Mouse (Mus musculus): ENCODE measurements around the gene Kidins220.
A peak's percentile ranks its signal among the peaks of the same experiment; 100 is the strongest.

Kidins220 gene

GRCm38 (mm10) chr12:25027416-25027815, 52.7 kb downstream of the Kidins220 start:
- peak; percentile 72 for DNase-seq (ENCODE audit: low read depth)

DNA sequence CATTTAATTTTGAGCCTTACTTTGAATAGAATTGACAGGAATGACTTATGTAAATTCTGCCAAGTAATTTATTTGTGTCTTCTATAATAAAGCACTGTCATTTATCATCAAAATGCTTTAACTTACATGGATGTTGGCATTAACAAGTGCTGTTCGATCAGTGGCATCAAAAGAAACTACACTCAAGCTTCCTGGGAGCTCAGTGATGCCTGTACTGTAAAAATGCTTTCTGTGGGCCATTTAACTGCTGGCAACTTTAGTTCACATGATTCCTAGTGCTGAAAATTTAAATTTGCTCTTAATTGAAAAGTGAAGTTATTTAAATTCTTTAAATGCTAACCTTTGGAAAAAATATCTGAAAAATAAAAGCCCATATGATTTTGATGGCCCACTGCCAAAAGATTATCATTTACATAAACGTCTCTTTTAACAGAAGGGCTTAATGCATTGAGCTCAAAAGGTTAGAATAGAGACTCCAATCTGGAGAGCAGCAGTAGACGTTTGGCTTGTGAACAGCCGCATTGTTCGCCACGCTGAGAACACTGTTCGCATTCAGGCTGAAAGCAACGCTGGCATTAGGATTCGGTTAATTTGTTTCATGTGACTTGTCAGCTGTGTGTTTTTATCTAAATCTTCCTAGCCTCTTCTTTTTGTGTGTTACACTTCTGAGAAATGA, 59.1 kb downstream of the Kidins220 start:
- no peak for DNase-seq (ENCODE audit: low read depth)

DNA sequence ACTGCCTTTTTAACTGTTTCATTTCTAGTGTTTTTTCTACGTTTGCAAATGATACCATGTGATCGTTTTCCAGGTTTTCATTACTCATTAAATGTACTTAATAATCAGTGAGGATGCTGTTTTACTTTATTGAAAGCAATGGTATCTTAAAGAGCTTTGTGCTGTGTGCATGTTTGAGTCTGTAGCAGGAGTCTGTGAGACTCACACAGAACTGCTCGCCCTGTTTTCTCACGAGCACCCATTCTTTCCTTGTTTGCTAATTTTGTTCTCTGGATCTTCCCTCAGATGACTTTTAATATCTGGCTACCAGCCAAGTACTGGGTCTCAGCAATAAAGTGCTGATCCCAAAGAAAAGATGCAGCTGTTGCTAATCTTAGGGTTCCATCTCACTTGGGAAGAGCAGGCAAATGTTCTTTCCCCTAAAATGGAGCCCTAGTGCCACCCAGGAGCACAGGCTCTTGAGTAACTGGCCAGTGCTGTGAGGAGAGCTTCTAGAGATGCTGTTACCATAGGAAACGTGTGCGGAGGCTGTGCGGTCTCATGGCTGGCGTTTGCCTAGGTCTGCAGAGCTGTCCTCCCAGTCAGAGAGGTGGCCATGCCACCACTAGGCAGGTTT, 59.7 kb downstream of the Kidins220 start:
- no peak for DNase-seq (ENCODE audit: low read depth)

DNA sequence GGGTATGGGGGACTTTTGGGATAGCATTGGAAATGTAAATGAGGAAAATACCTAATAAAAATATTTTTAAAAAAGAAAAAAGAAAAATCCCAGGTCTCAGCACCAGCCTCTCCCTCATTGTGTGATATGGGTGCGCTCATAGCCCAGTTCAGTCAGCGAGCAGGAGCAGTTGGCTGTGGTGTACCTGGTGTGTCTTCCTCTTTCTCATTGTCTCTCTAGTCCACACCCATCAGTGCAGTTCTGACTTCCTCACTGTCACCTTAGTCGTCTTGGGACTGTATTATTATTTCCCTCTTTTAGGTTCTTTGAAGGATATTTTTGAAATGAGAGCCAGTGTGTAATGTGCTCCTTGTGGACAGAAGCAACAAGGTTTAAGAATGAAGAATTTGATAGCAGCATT, 61.3 kb downstream of the Kidins220 start:
- no peak for DNase-seq (ENCODE audit: low read depth)

GRCm38 (mm10) chr12:25037222-25037621, 62.5 kb downstream of the Kidins220 start:
- no peak for DNase-seq (ENCODE audit: low read depth)

DNA sequence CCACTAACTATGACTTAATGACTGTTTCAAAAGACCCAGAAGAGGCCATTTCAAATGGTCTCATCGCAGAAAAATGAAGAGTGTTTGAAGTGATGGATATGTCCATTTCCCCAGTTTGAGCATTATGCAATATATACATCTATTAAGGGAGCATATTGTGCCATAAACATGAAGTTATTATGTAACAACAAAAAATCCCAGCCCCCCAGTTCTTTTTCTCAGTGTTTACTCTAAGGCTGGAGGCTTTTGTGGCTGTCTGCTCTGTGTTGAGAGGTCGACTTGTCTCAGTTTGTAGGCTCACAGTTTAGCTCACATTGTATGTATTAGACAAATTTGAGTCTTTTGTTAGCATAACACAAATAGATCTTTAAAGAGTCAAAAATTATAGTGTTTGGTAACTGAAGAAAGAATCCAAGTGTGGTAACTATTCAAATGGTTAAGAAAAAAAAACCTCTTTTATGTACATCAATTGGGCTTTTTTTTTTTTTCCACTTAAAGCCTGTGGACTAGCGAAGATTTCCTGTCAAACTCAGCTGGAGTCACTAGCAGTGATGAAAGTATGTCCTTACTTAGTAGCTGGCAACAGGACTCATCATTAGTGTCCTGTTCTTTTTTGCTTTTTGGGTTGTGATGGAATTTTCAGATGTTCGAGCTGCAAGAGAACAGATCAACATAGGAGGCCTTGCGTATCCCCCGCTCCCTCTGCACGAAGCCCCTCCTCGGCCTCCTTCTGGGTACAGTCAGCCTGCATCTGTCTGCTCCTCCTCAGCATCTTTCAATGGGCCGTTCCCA, 63.2 kb downstream of the Kidins220 start:
- DNase-seq (ENCODE audit: low read depth): no peak

DNA sequence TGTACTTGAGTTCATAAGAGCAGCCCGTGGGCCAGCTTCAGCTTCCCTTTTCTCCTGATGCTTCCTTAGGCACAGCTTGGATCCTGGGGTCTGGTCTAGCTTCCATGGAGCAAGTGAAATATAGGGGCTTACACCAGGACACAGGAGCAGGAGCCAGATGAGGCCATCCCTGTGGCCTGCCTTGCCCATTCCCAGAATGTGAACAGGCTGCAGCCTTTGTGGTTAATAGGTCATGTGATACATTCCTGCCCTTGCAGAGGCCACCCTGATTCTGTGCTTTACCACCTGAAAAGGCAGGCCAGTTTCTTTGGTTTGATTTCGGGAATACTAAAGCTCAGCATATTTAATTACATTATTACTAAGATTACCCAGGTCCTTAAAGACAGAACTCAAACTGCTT, 69.3 kb downstream of the Kidins220 start:
- no peak for DNase-seq (ENCODE audit: low read depth)

DNA sequence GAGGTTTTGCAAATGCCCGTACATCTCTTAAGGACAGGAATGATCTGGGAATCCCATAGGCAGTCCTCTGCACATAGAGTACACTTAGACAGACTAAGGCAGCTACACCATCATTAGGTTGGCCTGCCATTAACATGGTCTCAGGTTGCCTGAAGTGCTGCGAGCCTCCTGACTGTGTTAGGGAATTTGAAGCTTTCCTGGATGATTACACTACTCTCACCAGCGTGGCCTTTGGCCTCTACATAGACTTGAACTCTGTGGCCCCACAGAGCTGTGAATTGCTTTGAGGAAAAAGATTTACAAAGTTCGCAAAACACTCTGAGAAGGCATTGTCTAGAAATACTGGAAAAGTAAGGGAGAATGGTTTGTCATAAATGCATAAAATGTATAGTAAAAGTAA, 69.9 kb downstream of the Kidins220 start:
- no peak for DNase-seq (ENCODE audit: low read depth)

GRCm38 (mm10) chr12:25049253-25049652, 74.5 kb downstream of the Kidins220 start:
- DNase-seq (ENCODE audit: low read depth): no peak

- DNase-seq (ENCODE audit: low read depth): no peak
Observed at GRCm38 (mm10) chr12:25054511-25054910, 79.8 kb downstream of the Kidins220 start.

GRCm38 (mm10) chr12:25054963-25055362, 80.2 kb downstream of the Kidins220 start:
- DNase-seq (ENCODE audit: low read depth): no peak

DNA sequence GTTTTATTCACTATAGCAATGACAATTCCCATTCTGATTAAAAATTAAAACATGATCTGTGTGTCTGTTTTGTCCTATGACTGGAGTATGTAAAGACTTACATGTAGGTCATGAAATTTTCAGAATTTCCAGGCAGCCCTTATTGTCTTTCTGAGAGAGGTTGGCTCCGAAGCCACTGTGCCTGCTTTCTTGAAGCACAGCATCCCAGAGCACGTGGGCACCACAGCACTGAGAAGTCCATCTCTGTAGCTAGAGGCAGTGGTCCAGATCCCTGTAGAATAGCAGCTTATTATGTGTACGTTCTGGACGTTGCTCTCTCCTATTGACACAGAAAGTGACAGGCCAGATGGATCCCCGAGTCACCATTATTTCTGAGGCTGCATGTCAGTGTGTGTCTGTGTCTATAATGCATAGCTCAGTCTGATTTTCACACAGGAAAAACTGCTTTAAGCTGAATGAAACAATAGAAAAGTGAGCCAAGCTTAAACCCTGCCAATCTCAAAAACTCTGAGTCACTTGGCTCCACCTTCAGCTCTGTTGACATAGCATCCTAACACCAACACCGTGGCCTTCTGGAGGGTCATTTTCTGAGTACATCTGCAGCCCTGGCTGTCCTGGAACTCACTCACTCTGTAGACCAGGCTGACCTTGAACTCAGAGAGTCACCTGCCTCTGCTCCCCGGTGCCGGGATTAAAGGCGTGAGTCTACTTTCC, 84.9 kb downstream of the Kidins220 start:
- DNase-seq (ENCODE audit: low read depth): no peak

GRCm38 (mm10) chr12:25060901-25061300, 86.2 kb downstream of the Kidins220 start:
- DNase-seq (ENCODE audit: low read depth): no peak

- no peak for DNase-seq (ENCODE audit: low read depth)
Observed at GRCm38 (mm10) chr12:25062264-25062663, 87.5 kb downstream of the Kidins220 start.

DNA sequence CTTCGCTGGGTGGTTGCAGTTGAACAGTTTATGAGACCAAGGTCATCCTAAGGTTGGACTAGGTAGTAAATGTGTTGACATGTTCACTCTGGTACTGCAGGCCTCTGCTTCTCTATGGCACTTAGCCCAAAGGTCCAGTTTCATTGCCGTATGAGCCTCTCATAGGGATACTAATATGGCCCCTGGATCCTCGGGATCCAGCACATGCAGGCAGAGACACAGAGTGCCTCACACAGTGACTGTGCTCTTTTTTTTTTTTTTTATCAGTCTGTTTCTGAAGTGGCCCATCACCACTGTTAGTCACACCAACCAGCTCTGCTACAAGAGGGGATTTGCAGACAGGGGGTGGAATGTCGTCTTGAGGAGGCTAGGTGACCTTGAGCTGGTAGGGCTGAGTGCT, 98.6 kb downstream of the Kidins220 start:
- no peak for DNase-seq (ENCODE audit: low read depth)

DNA sequence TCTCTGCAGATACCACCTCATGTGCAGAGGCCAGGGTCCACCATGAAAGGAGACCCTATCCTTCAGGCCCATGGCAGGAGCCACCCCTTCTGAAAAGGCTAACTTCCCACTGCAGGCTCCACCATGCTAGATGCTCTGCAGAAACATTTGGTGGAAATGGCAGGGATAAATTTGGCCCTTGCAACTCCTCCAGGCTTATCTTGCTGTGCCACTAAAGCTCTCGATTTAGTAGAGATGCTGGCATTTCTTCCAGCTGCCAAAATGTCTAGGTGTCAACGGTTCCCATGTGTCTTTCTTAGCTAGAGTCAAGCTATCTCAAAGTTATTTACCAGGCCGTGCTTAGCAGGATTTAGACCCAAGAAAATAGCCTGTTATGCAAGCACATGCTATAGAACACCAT, 99.6 kb downstream of the Kidins220 start:
- no peak for DNase-seq (ENCODE audit: low read depth)

DNA sequence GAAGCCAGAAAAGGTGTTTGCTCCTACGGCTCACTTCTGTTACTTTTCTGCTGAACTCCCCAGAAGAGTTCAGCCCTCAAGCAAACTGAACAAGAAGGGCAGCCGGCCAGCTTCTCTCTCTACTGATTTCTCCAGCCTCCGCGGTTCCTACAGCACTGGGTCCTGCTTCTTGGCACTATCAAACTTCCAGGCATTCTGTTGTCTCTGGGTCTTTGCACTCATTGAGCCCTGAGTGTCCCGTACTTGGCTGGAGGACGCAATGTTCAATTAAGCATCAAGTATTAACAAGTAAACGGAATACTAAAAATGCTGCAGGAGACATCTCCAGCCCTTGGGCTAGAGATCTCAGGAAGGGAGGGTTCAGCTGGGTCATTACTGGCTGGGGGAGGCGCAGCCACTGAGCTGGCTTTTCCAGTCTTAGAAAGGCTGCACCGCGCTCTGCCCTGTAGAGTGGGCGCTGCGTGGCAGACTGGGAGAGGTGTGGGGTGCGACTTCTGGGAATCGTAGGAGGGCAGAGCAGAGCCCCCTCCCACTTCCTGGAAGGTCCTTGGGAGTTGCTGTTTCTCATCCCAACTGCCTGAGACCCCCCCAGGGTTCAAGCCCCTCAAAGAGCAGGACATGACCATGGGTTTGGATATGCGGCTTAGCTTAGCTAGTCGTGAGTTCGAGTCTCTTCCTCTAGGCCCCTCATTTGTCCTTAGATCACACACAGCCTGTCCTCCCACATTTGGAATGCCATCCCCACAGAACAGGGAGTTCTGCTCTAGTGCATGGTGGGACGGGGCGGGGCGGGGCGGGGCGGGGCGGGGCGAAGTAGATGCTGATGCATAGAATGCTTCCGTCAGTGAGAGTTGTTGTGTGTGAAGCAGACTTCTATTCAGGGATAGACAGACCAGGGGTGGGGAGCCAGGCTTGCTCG, 108.8 kb downstream of the Kidins220 start:
- DNase-seq (ENCODE audit: low read depth): no peak

GRCm38 (mm10) chr12:25086966-25087365, 112.2 kb downstream of the Kidins220 start:
- DNase-seq (ENCODE audit: low read depth): no peak

GRCm38 (mm10) chr12:25089433-25089832, 114.7 kb downstream of the Kidins220 start:
- DNase-seq (ENCODE audit: low read depth): no peak

- peak; percentile 90 for DNase-seq (ENCODE audit: low read depth)
Observed at GRCm38 (mm10) chr12:25092027-25092704, 117.4 kb downstream of the Kidins220 start.

- DNase-seq (ENCODE audit: low read depth): peak; percentile 66
Observed at GRCm38 (mm10) chr12:25092751-25093211, 118.1 kb downstream of the Kidins220 start.

All from induced T-regulatory cell, adult 2 months (primary cell).